Mouse (Mus musculus) C2C12 (cell line): Measurements from ENCODE around the gene Fam181b.

Source experiments
- CTCF ChIP-seq: IDR thresholded peaks from one replicate; pipeline ENCODE4 v1.5.1; 2011; ENCODE audit not compliant: control insufficient read depth, insufficient read depth, insufficient read length
- MAX ChIP-seq: IDR thresholded peaks from one replicate; pipeline ENCODE4 v1.6.1; 2011; ENCODE audit warnings: mild to moderate bottlenecking, control low read depth
- MYOD1 ChIP-seq: IDR thresholded peaks from one replicate; pipeline ENCODE4 v1.6.1; 2011; ENCODE audit warnings: low read depth; ENCODE audit not compliant: control insufficient read depth, insufficient read length

DNA sequence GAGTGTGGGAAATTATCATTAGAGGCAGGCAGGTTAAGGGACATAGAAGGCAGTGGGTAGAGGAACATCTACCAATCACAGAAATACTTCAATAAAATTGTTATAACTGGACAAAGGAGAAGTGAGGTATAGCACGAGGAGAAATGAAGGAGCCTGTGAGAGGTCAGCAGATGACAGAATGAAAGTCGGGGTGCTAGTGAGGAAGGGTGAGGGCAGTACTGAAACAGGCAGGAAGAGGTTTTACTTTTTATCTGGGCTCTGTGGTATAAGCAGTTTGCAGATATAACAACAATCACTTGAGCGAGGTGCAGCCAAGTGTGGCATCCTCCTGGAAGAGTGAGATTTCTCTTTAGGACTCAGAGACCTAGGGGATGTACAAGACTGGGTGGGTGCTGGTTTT lies 40.1 kb upstream of the Fam181b start:
- no peak for TF ChIP-seq CTCF
- TF ChIP-seq MYOD1: no peak
- no peak for TF ChIP-seq MAX
